Mouse (Mus musculus) liver, embryonic 14.5 days (tissue): ENCODE measurements around the gene E2f8. TPM values are rescaled to one million over a fixed set of nuclear protein-coding genes. Genes with fewer than 3 reads are reported as not detected.

ENCODE experiments used
- ATAC-seq: fragments of 200-750 bp; cut with Nextera tagmentation; 2 replicates; pipeline ENCODE4 v1.8.0; 2017; ENCODE audit warnings: moderate number of reproducible peaks, mild to moderate bottlenecking, moderate library complexity; ENCODE audit not compliant: insufficient read depth
- DNase-seq, 3 experiments: peaks; one replicate each; pipeline ENCODE4 v3.0.0-alpha.2; 2012 to 2013; ENCODE audit warnings: low read depth in 3 of 3, low spot score in 3 of 3
- H3K27ac ChIP-seq: fragments of 300-500 bp; sonication (generic); 2 replicates; pipeline ENCODE4 v1.5.1; 2014; ENCODE audit warnings: moderate library complexity, mild to moderate bottlenecking, control low read depth, inconsistent platforms
- H3K27me3 ChIP-seq: fragments of 300-500 bp; sonication (generic); 2 replicates; pipeline ENCODE4 v1.6.1; 2014; ENCODE audit warnings: mild to moderate bottlenecking, low read length, moderate library complexity; ENCODE audit not compliant: control insufficient read depth, insufficient read depth
- H3K36me3 ChIP-seq: fragments of 300-500 bp; sonication (generic); replicated peaks from 2 replicates; pipeline ENCODE4 v1.6.1; 2014; ENCODE audit warnings: low read depth; ENCODE audit not compliant: control insufficient read depth, insufficient read depth
- H3K4me1 ChIP-seq, 2 experiments: fragments of 200-500 bp in 1 of 2; fragments of 300-500 bp in 1 of 2; sonication (generic) in 1 of 2; replicated peaks; 2 replicates each; pipeline ENCODE4 v1.6.1; 2012 to 2014; ENCODE audit warnings: antibody characterized with exemption in 1 of 2, inconsistent platforms in 1 of 2, low read length in 1 of 2; ENCODE audit not compliant: control insufficient read depth in 2 of 2, insufficient read depth in 2 of 2
- H3K4me2 ChIP-seq: fragments of 300-500 bp; sonication (generic); 2 replicates; pipeline ENCODE4 v1.6.1; 2014; ENCODE audit warnings: low read depth, mild to moderate bottlenecking, control low read depth, moderate library complexity
- H3K4me3 ChIP-seq, 2 experiments: fragments of 200-500 bp in 1 of 2; fragments of 300-500 bp in 1 of 2; sonication (generic) in 1 of 2; 2 replicates each; pipeline ENCODE4 v1.5.1; 2012 to 2014; ENCODE audit warnings: low read depth in 2 of 2, low read length in 2 of 2, mild to moderate bottlenecking in 2 of 2, control low read depth in 1 of 2, inconsistent platforms in 1 of 2, moderate library complexity in 1 of 2; ENCODE audit not compliant: insufficient read depth in 1 of 2
- H3K9ac ChIP-seq: fragments of 300-500 bp; sonication (generic); replicated peaks from 2 replicates; pipeline ENCODE4 v1.6.1; 2014; ENCODE audit warnings: mild to moderate bottlenecking, control low read depth, moderate library complexity
- H3K9me3 ChIP-seq: fragments of 300-500 bp; sonication (generic); 2 replicates; pipeline ENCODE4 v1.6.1; 2016; ENCODE audit warnings: low read length, mixed read lengths; ENCODE audit not compliant: control insufficient read depth
- CTCF ChIP-seq: IDR thresholded peaks from 2 replicates; pipeline ENCODE4 v1.5.1; 2016; ENCODE audit warnings: antibody characterized with exemption, low read depth, control low read depth
- EP300 ChIP-seq: IDR thresholded peaks from 2 replicates; pipeline ENCODE4 v1.6.1; 2016; ENCODE audit warnings: antibody characterized with exemption, low read depth
- WGBS: fragments of 180-500 bp; shearing (Covaris S2); extraction: QIAGEN DNeasy Blood & Tissue Kit; methylation state at CpG from one replicate; pipeline ENCODE4 v1.1.7; 2014; ENCODE audit not compliant: insufficient replicate concordance; 5-methylcytosine and 5-hydroxymethylcytosine counted together
- polyA plus RNA-seq, 2 experiments: library from polyadenylated mRNA; depleted of rRNA in 1 of 2; stranded (reverse) in 1 of 2; unstranded in 1 of 2; fragments of >200 nt; fragmentation: Nextera tagmentation in 1 of 2; extraction: Ambion mirVana in 1 of 2; gene quantifications; 2 replicates each; pipeline versions ENCODE4 v1.2.1 to v1.2.3; 2012 to 2014

E2f8 gene
- polyA plus RNA-seq, 2 experiments: 25.9 to 28.2 TPM

- 44% methylated on average over 1 of the region's 1 CpGs for WGBS
- ATAC-seq (no peak), DNase-seq (no peak)
- TF ChIP-seq EP300: no peak
- no peak for TF ChIP-seq CTCF
- H3K4me1 ChIP-seq: peaks cover 0 to 10% of the 10 kb centered on the region in 2 experiments; a peak in 3 of 4 replicates
- H3K36me3 ChIP-seq: peaks cover 12% of the 10 kb centered on the region
- H3K9me3 ChIP-seq: no peaks in the 10 kb centered on the region
- H3K4me2 ChIP-seq: no peak overlapping the region
- H3K27me3 ChIP-seq: no peaks in the 10 kb centered on the region
- no peak overlapping the region for H3K27ac ChIP-seq
- H3K4me3 ChIP-seq: no peak overlapping the region
- H3K9ac ChIP-seq: no peak overlapping the region
These were observed 20.4 kb downstream of the E2f8 start for GRCm38 (mm10) chr7:48860948-48861347.

GRCm38 (mm10) chr7:48859362-48859761 is 22.0 kb downstream of the E2f8 start:
- no peaks in the 10 kb centered on the region for H3K9me3 ChIP-seq
- H3K4me3 ChIP-seq: no peak overlapping the region
- 16% methylated on average over 4 of the region's 4 CpGs for WGBS
- DNase-seq (no peak), ATAC-seq (no peak)
- no peaks in the 10 kb centered on the region for H3K27me3 ChIP-seq
- H3K36me3 ChIP-seq: no peaks in the 10 kb centered on the region; the same call in 1 of the 2 replicates
- no peak overlapping the region for H3K27ac ChIP-seq
- no peak overlapping the region for H3K9ac ChIP-seq
- peaks cover 0 to 6% of the 10 kb centered on the region in 2 experiments; a peak in 3 of 4 replicates for H3K4me1 ChIP-seq
- no peak overlapping the region for H3K4me2 ChIP-seq
- no peak for TF ChIP-seq CTCF
- no peak for TF ChIP-seq EP300

- Histone ChIP-seq H3K4me1 (peaks cover 0 to 8% of the 10 kb centered on the region in 2 experiments; a peak in 3 of 4 replicates), H3K9me3 (no peaks in the 10 kb centered on the region), H3K27ac (no peak overlapping the region), H3K27me3 (no peaks in the 10 kb centered on the region), H3K4me2 (no peak overlapping the region), H3K9ac (no peak overlapping the region), H3K36me3 (no peaks in the 10 kb centered on the region; the same call in 1 of the 2 replicates), H3K4me3 (no peak overlapping the region)
- DNase-seq (no peak), ATAC-seq (no peak)
- TF ChIP-seq EP300 (no peak), CTCF (no peak)
- WGBS: 39% methylated on average over 1 of the region's 1 CpGs
These were observed 23.1 kb downstream of the E2f8 start for GRCm38 (mm10) chr7:48858257-48858656.

- ATAC-seq (no peak), DNase-seq (no peak)
- Histone ChIP-seq H3K9me3 (no peaks in the 10 kb centered on the region), H3K4me2 (no peak overlapping the region), H3K27me3 (no peaks in the 10 kb centered on the region), H3K9ac (no peak overlapping the region), H3K36me3 (no peaks in the 10 kb centered on the region), H3K4me1 (peaks cover 3 to 17% of the 10 kb centered on the region in 2 experiments), H3K27ac (no peak overlapping the region), H3K4me3 (no peak overlapping the region)
- TF ChIP-seq EP300 (no peak), CTCF (no peak)
- 76% methylated on average over 3 of the region's 3 CpGs for WGBS
These were observed 25.9 kb downstream of the E2f8 start for GRCm38 (mm10) chr7:48855461-48855860.

GRCm38 (mm10) chr7:48853496-48853895 is 27.9 kb downstream of the E2f8 start:
- DNase-seq: no peak
- TF ChIP-seq CTCF (no peak), EP300 (no peak)
- 65% methylated on average over 13 of the region's 13 CpGs for WGBS
- Histone ChIP-seq H3K4me1 (peaks cover 3 to 11% of the 10 kb centered on the region in 2 experiments), H3K27me3 (no peaks in the 10 kb centered on the region), H3K27ac (no peak overlapping the region), H3K4me3 (no peak overlapping the region), H3K9ac (no peak overlapping the region), H3K4me2 (no peak overlapping the region), H3K9me3 (no peaks in the 10 kb centered on the region), H3K36me3 (no peaks in the 10 kb centered on the region)
- ATAC-seq: no peak
